20 mouse cellular contexts compared by ENCODE assay signal in genomic region chr2:164206676-164207075, GRCm38 (mm10). TPM values are rescaled to one million over a fixed set of nuclear protein-coding genes. Genes with fewer than 3 reads are reported as not detected.
DNase-seq lines count a peak whose midpoint lies in the region; ATAC-seq lines count a peak whose summit lies in the region.
"Had no signal": no experiment of that assay in that cellular context is flagged by ENCODE, and none has a peak within 500 bp of the region (broad histone marks: within the 10 kb centered on the region; RNA-seq: fewer than 3 reads in every experiment).

No protein-coding gene starts in this region.

- no peak for DNase-seq in frontal cortex, postnatal 25 days (ENCODE audit: low spot score in 2 of 2)
- DNase-seq in midbrain, embryonic 11.5 days (ENCODE audit: low spot score, missing footprints) = peak; percentile 31
- no peak for DNase-seq in midbrain, embryonic 10.5 days (ENCODE audit: low spot score)
- DNase-seq in cerebellum, adult 8-10 months = peak; percentile 66
- DNase-seq in telencephalon, adult 2 months (ENCODE audit: low read depth, low spot score) = peak; percentile 40
- DNase-seq in layer of hippocampus, adult 11-12 months (ENCODE audit: low spot score) = no peak
- DNase-seq in thymus, postnatal 0 days (ENCODE audit: low spot score) = no peak
- DNase-seq: gastrocnemius, adult 2 months; heart, adult 18-20 months; liver, embryonic 13.5 days; retina, postnatal 1 day; thymus, postnatal 4 days had no signal

- H3K9me3 ChIP-seq in midbrain, embryonic 11.5 days (ENCODE audit: control insufficient read depth, low read length) = no peaks in the 10 kb centered on the region
- H3K9me3 ChIP-seq in midbrain, embryonic 10.5 days (replicated peaks) = no peaks in the 10 kb centered on the region
- H3K9me3 ChIP-seq: forebrain, embryonic 13.5 days; heart, embryonic 15.5 days; liver, embryonic 13.5 days; midbrain, embryonic 15.5 days had no signal

- H3K4me2 ChIP-seq in midbrain, embryonic 11.5 days = no peak overlapping the region
- H3K4me2 ChIP-seq: forebrain, embryonic 13.5 days; heart, embryonic 15.5 days; liver, embryonic 13.5 days; midbrain, embryonic 15.5 days had no signal

- no peaks in the 10 kb centered on the region for H3K36me3 ChIP-seq in midbrain, embryonic 11.5 days (ENCODE audit: control insufficient read depth, insufficient read depth, low read length)
- no peaks in the 10 kb centered on the region for H3K36me3 ChIP-seq in midbrain, embryonic 10.5 days
- H3K36me3 ChIP-seq: heart, embryonic 15.5 days; liver, embryonic 13.5 days; midbrain, embryonic 15.5 days had no signal

- no peak overlapping the region for H3K4me3 ChIP-seq in midbrain, embryonic 11.5 days (ENCODE audit: low read depth, low read length)
- no peak overlapping the region for H3K4me3 ChIP-seq in midbrain, embryonic 10.5 days
- H3K4me3 ChIP-seq: forebrain, embryonic 13.5 days; gastrocnemius, adult 2 months; heart, embryonic 15.5 days; liver, embryonic 13.5 days; midbrain, embryonic 15.5 days had no signal

- ATAC-seq in frontal cortex, adult (ENCODE audit: low TSS enrichment) = peak; percentile 91
- ATAC-seq in midbrain, embryonic 11.5 days (ENCODE audit: low FRiP score) = no peak
- ATAC-seq: forebrain, embryonic 13.5 days; midbrain, embryonic 15.5 days had no signal

- H3K4me1 ChIP-seq in midbrain, embryonic 11.5 days (ENCODE audit: control insufficient read depth, insufficient read depth, low read length) = no peaks in the 10 kb centered on the region
- H3K4me1 ChIP-seq in midbrain, embryonic 10.5 days = no peaks in the 10 kb centered on the region
- H3K4me1 ChIP-seq: forebrain, embryonic 13.5 days; heart, embryonic 15.5 days; liver, embryonic 13.5 days; midbrain, embryonic 15.5 days had no signal

- H3K27ac ChIP-seq in midbrain, embryonic 11.5 days (ENCODE audit: low read depth, low read length) = no peak overlapping the region
- H3K27ac ChIP-seq in midbrain, embryonic 10.5 days (replicated peaks) = no peak overlapping the region
- H3K27ac ChIP-seq: forebrain, embryonic 13.5 days; gastrocnemius, adult 2 months; heart, embryonic 15.5 days; liver, embryonic 13.5 days; midbrain, embryonic 15.5 days; stomach, postnatal 0 days had no signal

- WGBS in midbrain, embryonic 11.5 days = 82% methylated on average over 4 of the region's 4 CpGs
- 82% methylated on average over 4 of the region's 4 CpGs for WGBS in midbrain, embryonic 10.5 days

- no peak overlapping the region for H3K9ac ChIP-seq in midbrain, embryonic 11.5 days (ENCODE audit: low read length)
- H3K9ac ChIP-seq: forebrain, embryonic 13.5 days; heart, embryonic 15.5 days; liver, embryonic 13.5 days; midbrain, embryonic 15.5 days had no signal

- no peaks in the 10 kb centered on the region for H3K27me3 ChIP-seq in midbrain, embryonic 11.5 days (ENCODE audit: control insufficient read depth, insufficient read depth, low read length)
- H3K27me3 ChIP-seq in midbrain, embryonic 10.5 days (ENCODE audit: low read depth, poor library complexity, severe bottlenecking) = no peaks in the 10 kb centered on the region
- H3K27me3 ChIP-seq: forebrain, embryonic 13.5 days; heart, embryonic 15.5 days; liver, embryonic 13.5 days; midbrain, embryonic 15.5 days had no signal

RNA-seq across cellular contexts. Expression of gene Wfdc15a, which starts 6.7 kb away (rescaled TPM):
- polyA plus RNA-seq in midbrain, embryonic 11.5 days (2014; fragmentation: Nextera tagmentation; extraction: Ambion mirVana) = not detected in 2 replicates
- not detected in 2 replicates for polyA plus RNA-seq in midbrain, embryonic 10.5 days (2016; fragmentation: Nextera tagmentation; extraction: Ambion mirVana)
- polyA plus RNA-seq in thymus, postnatal 0 days (2015; fragmentation: Nextera tagmentation; extraction: Ambion mirVana) = not detected in 2 replicates
- polyA plus RNA-seq: forebrain, embryonic 13.5 days; heart, embryonic 15.5 days; limb, embryonic 11.5 days; liver, embryonic 13.5 days; lung, embryonic 16.5 days; midbrain, embryonic 15.5 days; spleen, adult 2 months had no signal

RNA-seq across cellular contexts. Expression of gene Wfdc15b, which starts 14.8 kb away (rescaled TPM):
- not detected in 2 replicates for polyA plus RNA-seq in midbrain, embryonic 11.5 days (2014; fragmentation: Nextera tagmentation; extraction: Ambion mirVana)
- not detected in 2 replicates for polyA plus RNA-seq in midbrain, embryonic 10.5 days (2016; fragmentation: Nextera tagmentation; extraction: Ambion mirVana)
- 1.8 and 2.9 TPM in 2 replicates for polyA plus RNA-seq in thymus, postnatal 0 days (2015; fragmentation: Nextera tagmentation; extraction: Ambion mirVana)
- polyA plus RNA-seq: forebrain, embryonic 13.5 days; heart, embryonic 15.5 days; limb, embryonic 11.5 days; liver, embryonic 13.5 days; lung, embryonic 16.5 days; midbrain, embryonic 15.5 days had no signal

RNA-seq across cellular contexts. Expression of gene Wfdc12, which starts 16.3 kb away (rescaled TPM):
- not detected in 2 replicates for polyA plus RNA-seq in midbrain, embryonic 11.5 days (2014; fragmentation: Nextera tagmentation; extraction: Ambion mirVana)
- not detected in 2 replicates for polyA plus RNA-seq in midbrain, embryonic 10.5 days (2016; fragmentation: Nextera tagmentation; extraction: Ambion mirVana)
- polyA plus RNA-seq in thymus, postnatal 0 days (2015; fragmentation: Nextera tagmentation; extraction: Ambion mirVana) = 2.0 and 2.3 TPM in 2 replicates
- polyA plus RNA-seq: forebrain, embryonic 13.5 days; heart, embryonic 15.5 days; limb, embryonic 11.5 days; liver, embryonic 13.5 days; midbrain, embryonic 15.5 days; spleen, adult 2 months had no signal

RNA-seq across cellular contexts. Expression of gene Wfdc5, which starts 24.1 kb away (rescaled TPM):
- not detected in 2 replicates for polyA plus RNA-seq in midbrain, embryonic 11.5 days (2014; fragmentation: Nextera tagmentation; extraction: Ambion mirVana)
- not detected in 2 replicates for polyA plus RNA-seq in midbrain, embryonic 10.5 days (2016; fragmentation: Nextera tagmentation; extraction: Ambion mirVana)
- polyA plus RNA-seq in thymus, postnatal 0 days (2015; fragmentation: Nextera tagmentation; extraction: Ambion mirVana) = 0.09 TPM in 1 of 2 replicates, not detected in the other
- polyA plus RNA-seq: forebrain, embryonic 13.5 days; heart, embryonic 15.5 days; limb, embryonic 11.5 days; liver, embryonic 13.5 days; lung, embryonic 16.5 days; midbrain, embryonic 15.5 days; spleen, adult 2 months had no signal

RNA-seq across cellular contexts. Expression of gene Svs2, which starts 31.6 kb away (rescaled TPM):
- polyA plus RNA-seq in midbrain, embryonic 11.5 days (2014; fragmentation: Nextera tagmentation; extraction: Ambion mirVana) = not detected in 2 replicates
- polyA plus RNA-seq in midbrain, embryonic 10.5 days (2016; fragmentation: Nextera tagmentation; extraction: Ambion mirVana) = not detected in 2 replicates
- 0.09 and 0.12 TPM in 2 replicates for polyA plus RNA-seq in thymus, postnatal 0 days (2015; fragmentation: Nextera tagmentation; extraction: Ambion mirVana)
- polyA plus RNA-seq: forebrain, embryonic 13.5 days; heart, embryonic 15.5 days; limb, embryonic 11.5 days; liver, embryonic 13.5 days; lung, embryonic 16.5 days; midbrain, embryonic 15.5 days; spleen, adult 2 months; stomach, postnatal 0 days had no signal

Comparison
In these comparisons a context has a peak if more than half of its experiments do, and no peak if none do; other contexts are left out.
1. DNase-seq: peak in midbrain, embryonic 11.5 days (single experiment), cerebellum, adult 8-10 months (single experiment) and telencephalon, adult 2 months (single experiment); none in frontal cortex, postnatal 25 days (0 of 2), midbrain, embryonic 10.5 days (single experiment), layer of hippocampus, adult 11-12 months (single experiment) and thymus, postnatal 0 days (single experiment).